In the genomic region with DNA sequence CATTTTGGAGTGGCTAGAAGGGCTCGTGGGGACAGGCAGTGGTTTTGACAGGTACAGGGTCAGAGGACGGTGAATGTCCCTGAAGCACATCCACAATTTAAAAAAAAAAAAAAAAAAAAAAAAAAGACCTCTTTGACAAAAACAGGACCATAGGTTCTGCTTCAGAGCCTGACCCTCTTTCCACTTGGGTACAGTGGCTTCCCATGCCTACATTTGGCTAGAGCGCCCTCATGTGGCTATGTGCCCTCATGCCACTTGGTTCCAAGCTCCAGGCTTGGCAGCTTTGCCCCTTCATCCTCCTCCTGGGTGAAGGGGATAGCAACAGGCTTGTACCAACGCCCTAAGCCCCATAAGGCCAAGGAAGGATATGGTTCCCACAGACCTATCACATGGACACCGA, we compare ENCODE assay signal across 10 mouse cellular contexts. TPM values are rescaled to one million over a fixed set of nuclear protein-coding genes. Genes with fewer than 3 reads are reported as not detected.
DNase-seq lines count a peak whose midpoint lies in the region; ATAC-seq and TF ChIP-seq lines count a peak whose summit lies in the region.
"Had no signal": no experiment of that assay in that cellular context is flagged by ENCODE, and none has a peak within 500 bp of the region (broad histone marks: within the 10 kb centered on the region; RNA-seq: fewer than 3 reads in every experiment).

No protein-coding gene starts in this region.

- intact Hi-C loops in left cerebral cortex, adult 2 months (cut with DNase I), result loop anchor here (2.0 to 5.0 kb wide), 4 partner anchors 68 to 288 kb away; no protein-coding TSS in a partner anchor

- WGBS in hindbrain, embryonic 11.5 days, result 50% methylated on average over 5 of the region's 5 CpGs
- 56% methylated on average over 5 of the region's 5 CpGs for WGBS in hindbrain, embryonic 16.5 days
- WGBS in neural tube, embryonic 11.5 days, result 59% methylated on average over 5 of the region's 5 CpGs

- TF ChIP-seq CTCF in left cerebral cortex, adult 2 months (IDR thresholded peaks at IDR 0.05), result peak; percentile 79

- H3K36me3 ChIP-seq in hindbrain, embryonic 11.5 days (ENCODE audit: control insufficient read depth, insufficient read depth, low read length), result no peaks in the 10 kb centered on the region
- H3K36me3 ChIP-seq in hindbrain, embryonic 16.5 days (ENCODE audit: control insufficient read depth, insufficient read depth, low read length), result peaks cover 4% of the 10 kb centered on the region; the same call in 1 of the 2 replicates
- H3K36me3 ChIP-seq in neural tube, embryonic 11.5 days (ENCODE audit: control insufficient read depth, insufficient read depth, low read length), result no peaks in the 10 kb centered on the region
- H3K36me3 ChIP-seq: stomach, embryonic 15.5 days had no signal

- no peaks in the 10 kb centered on the region for H3K27me3 ChIP-seq in hindbrain, embryonic 11.5 days (ENCODE audit: control insufficient read depth, insufficient read depth, low read length)
- no peaks in the 10 kb centered on the region for H3K27me3 ChIP-seq in hindbrain, embryonic 16.5 days (replicated peaks; ENCODE audit: control insufficient read depth, insufficient read depth, low read length)
- no peaks in the 10 kb centered on the region for H3K27me3 ChIP-seq in neural tube, embryonic 11.5 days (ENCODE audit: control insufficient read depth, insufficient read depth, low read length)
- H3K27me3 ChIP-seq: stomach, embryonic 15.5 days had no signal

- DNase-seq in hindbrain, embryonic 11.5 days (ENCODE audit: low spot score), result peak; percentile 63
- peak; percentile 82 for DNase-seq in NIH3T3 (ENCODE audit: low read depth)
- peak; percentile 90 to 94 for DNase-seq in cerebellum, postnatal 10 days
- peak; percentile 58 to 68 for DNase-seq in gastrocnemius, postnatal 4 days (ENCODE audit: low spot score in 2 of 2)
- peak; percentile 68 to 74 for DNase-seq in left cerebral cortex, adult 2 months (ENCODE audit: extremely low spot score in 1 of 2, low spot score in 2 of 2)
- peak; percentile 65 for DNase-seq in neural tube, embryonic 11.5 days (ENCODE audit: low spot score)
- DNase-seq in thymus, postnatal 10 days (ENCODE audit: low spot score in 2 of 2), result peak; percentile 53 to 83

- no peak overlapping the region for H3K4me3 ChIP-seq in hindbrain, embryonic 11.5 days (ENCODE audit: low read depth, low read length)
- no peak overlapping the region for H3K4me3 ChIP-seq in hindbrain, embryonic 16.5 days (ENCODE audit: low read length)
- H3K4me3 ChIP-seq in left cerebral cortex, adult 2 months, result no peak overlapping the region
- no peak overlapping the region for H3K4me3 ChIP-seq in neural tube, embryonic 11.5 days (ENCODE audit: low read depth, low read length)
- H3K4me3 ChIP-seq: stomach, embryonic 15.5 days had no signal

- ATAC-seq in hindbrain, embryonic 11.5 days (ENCODE audit: low FRiP score), result no peak
- ATAC-seq in hindbrain, embryonic 16.5 days, result no peak
- ATAC-seq in neural tube, embryonic 11.5 days (ENCODE audit: insufficient read depth, low FRiP score, low TSS enrichment), result no peak

- H3K27ac ChIP-seq in hindbrain, embryonic 11.5 days (ENCODE audit: low read depth, low read length), result no peak overlapping the region
- no peak overlapping the region for H3K27ac ChIP-seq in hindbrain, embryonic 16.5 days (ENCODE audit: low read depth, low read length)
- no peak overlapping the region for H3K27ac ChIP-seq in left cerebral cortex, adult 2 months
- H3K27ac ChIP-seq in neural tube, embryonic 11.5 days (ENCODE audit: low read depth, low read length), result no peak overlapping the region
- H3K27ac ChIP-seq: stomach, embryonic 15.5 days had no signal

- H3K4me1 ChIP-seq in hindbrain, embryonic 11.5 days (replicated peaks; ENCODE audit: control insufficient read depth, insufficient read depth, low read length), result no peaks in the 10 kb centered on the region
- H3K4me1 ChIP-seq in hindbrain, embryonic 16.5 days (ENCODE audit: control insufficient read depth, insufficient read depth, low read depth, low read length), result no peaks in the 10 kb centered on the region
- no peaks in the 10 kb centered on the region for H3K4me1 ChIP-seq in neural tube, embryonic 11.5 days (ENCODE audit: control insufficient read depth, insufficient read depth, low read length)
- H3K4me1 ChIP-seq: stomach, embryonic 15.5 days had no signal

- H3K4me2 ChIP-seq in hindbrain, embryonic 11.5 days (replicated peaks; ENCODE audit: low read depth, low read length), result no peak overlapping the region
- H3K4me2 ChIP-seq in hindbrain, embryonic 16.5 days (ENCODE audit: low read length), result no peak overlapping the region
- H3K4me2 ChIP-seq in neural tube, embryonic 11.5 days (ENCODE audit: low read depth), result no peak overlapping the region
- H3K4me2 ChIP-seq: stomach, embryonic 15.5 days had no signal

- H3K9ac ChIP-seq in hindbrain, embryonic 11.5 days (ENCODE audit: low read depth, low read length), result no peak overlapping the region
- no peak overlapping the region for H3K9ac ChIP-seq in hindbrain, embryonic 16.5 days (ENCODE audit: low read depth, low read length)
- no peak overlapping the region for H3K9ac ChIP-seq in neural tube, embryonic 11.5 days (ENCODE audit: low read length)
- H3K9ac ChIP-seq: stomach, embryonic 15.5 days had no signal

- no peaks in the 10 kb centered on the region for H3K9me3 ChIP-seq in hindbrain, embryonic 11.5 days (ENCODE audit: control insufficient read depth, low read length)
- no peaks in the 10 kb centered on the region for H3K9me3 ChIP-seq in hindbrain, embryonic 16.5 days (ENCODE audit: control insufficient read depth, low read length)
- no peaks in the 10 kb centered on the region for H3K9me3 ChIP-seq in neural tube, embryonic 11.5 days (ENCODE audit: control insufficient read depth, low read length)
- H3K9me3 ChIP-seq: stomach, embryonic 15.5 days had no signal

RNA-seq across cellular contexts. Expression of gene AL607142.1, which starts 39.8 kb away (rescaled TPM):
- not detected in 2 replicates for polyA plus RNA-seq in hindbrain, embryonic 11.5 days (2014; fragmentation: Nextera tagmentation; extraction: Ambion mirVana)
- polyA plus RNA-seq in hindbrain, embryonic 16.5 days (2015; fragmentation: Nextera tagmentation; extraction: Ambion mirVana), result not detected in 2 replicates
- total RNA-seq in gastrocnemius, postnatal 4 days (2021), result not detected
- total RNA-seq in left cerebral cortex, adult 2 months (2021), result not detected
- polyA plus RNA-seq in neural tube, embryonic 11.5 days (2014; fragmentation: Nextera tagmentation; extraction: Ambion mirVana), result not detected in 2 replicates
- total RNA-seq: left cerebral cortex, adult 8-10 months had no signal
- polyA plus RNA-seq: stomach, embryonic 15.5 days had no signal

RNA-seq across cellular contexts. Expression of gene Edn2, which starts 56.4 kb away (rescaled TPM):
- not detected in 2 replicates for polyA plus RNA-seq in hindbrain, embryonic 11.5 days (2014; fragmentation: Nextera tagmentation; extraction: Ambion mirVana)
- 0.31 TPM in 1 of 2 replicates, not detected in the other for polyA plus RNA-seq in hindbrain, embryonic 16.5 days (2015; fragmentation: Nextera tagmentation; extraction: Ambion mirVana)
- total RNA-seq in gastrocnemius, postnatal 4 days (2021), result not detected
- total RNA-seq in left cerebral cortex, adult 2 months (2021), result not detected
- polyA plus RNA-seq in neural tube, embryonic 11.5 days (2014; fragmentation: Nextera tagmentation; extraction: Ambion mirVana), result not detected in 2 replicates
